Mouse (Mus musculus): ENCODE data around the gene Rnf150.
"Not testable (repeated sequence)": the region's sequence is repeated elsewhere in the genome, so short reads cannot be mapped to it uniquely, and the experiment has no call there.

Gene Rnf150

GRCm38 (mm10) chr8:83076621-83077020, 213.5 kb downstream of the Rnf150 start:
- DNase-seq (ENCODE audit: low read depth), result no peak

GRCm38 (mm10) chr8:83077329-83077728, 214.2 kb downstream of the Rnf150 start:
- DNase-seq (ENCODE audit: low read depth), result no peak

GRCm38 (mm10) chr8:83078701-83079533, 215.8 kb downstream of the Rnf150 start:
- no peak for DNase-seq (ENCODE audit: low read depth)

- no peak for DNase-seq (ENCODE audit: low read depth)
Observed at GRCm38 (mm10) chr8:83079534-83079844, 216.3 kb downstream of the Rnf150 start.

GRCm38 (mm10) chr8:83081266-83081665, 218.1 kb downstream of the Rnf150 start:
- no peak for DNase-seq (ENCODE audit: low read depth)

- not testable (repeated sequence) for DNase-seq (ENCODE audit: low read depth)
Observed at GRCm38 (mm10) chr8:83081806-83082205, 218.7 kb downstream of the Rnf150 start.

GRCm38 (mm10) chr8:83082251-83082650, 219.1 kb downstream of the Rnf150 start:
- no peak for DNase-seq (ENCODE audit: low read depth)

- no peak for DNase-seq (ENCODE audit: low read depth)
Observed at GRCm38 (mm10) chr8:83083452-83083851, 220.3 kb downstream of the Rnf150 start.

GRCm38 (mm10) chr8:83085581-83085980, 222.4 kb downstream of the Rnf150 start:
- DNase-seq (ENCODE audit: low read depth), result no peak

- no peak for DNase-seq (ENCODE audit: low read depth)
Observed at GRCm38 (mm10) chr8:83086625-83087024, 223.5 kb downstream of the Rnf150 start.

GRCm38 (mm10) chr8:83087604-83088003, 224.4 kb downstream of the Rnf150 start:
- DNase-seq (ENCODE audit: low read depth), result peak; percentile 22

GRCm38 (mm10) chr8:83088156-83088555, 225.0 kb downstream of the Rnf150 start:
- no peak for DNase-seq (ENCODE audit: low read depth)

GRCm38 (mm10) chr8:83089336-83089986, 226.3 kb downstream of the Rnf150 start:
- DNase-seq (ENCODE audit: low read depth), result peak; percentile 94

GRCm38 (mm10) chr8:83090446-83090845, 227.3 kb downstream of the Rnf150 start:
- no peak for DNase-seq (ENCODE audit: low read depth)

GRCm38 (mm10) chr8:83100041-83100440, 236.9 kb downstream of the Rnf150 start:
- peak; percentile 46 for DNase-seq (ENCODE audit: low read depth)

- DNase-seq (ENCODE audit: low read depth), result no peak
Observed at GRCm38 (mm10) chr8:83102957-83103510, 239.9 kb downstream of the Rnf150 start.

GRCm38 (mm10) chr8:83103968-83104367, 240.8 kb downstream of the Rnf150 start:
- no peak for DNase-seq (ENCODE audit: low read depth)

- no peak for DNase-seq (ENCODE audit: low read depth)
Observed at GRCm38 (mm10) chr8:83109756-83110155, 246.6 kb downstream of the Rnf150 start.

GRCm38 (mm10) chr8:83110177-83110576, 247.0 kb downstream of the Rnf150 start:
- no peak for DNase-seq (ENCODE audit: low read depth)

- DNase-seq (ENCODE audit: low read depth), result peak; percentile 27
Observed at GRCm38 (mm10) chr8:83135086-83135485, 271.9 kb downstream of the Rnf150 start.

- no peak for DNase-seq (ENCODE audit: low read depth)
Observed at GRCm38 (mm10) chr8:83140068-83140467, 276.9 kb downstream of the Rnf150 start.

GRCm38 (mm10) chr8:83140701-83141111, 277.6 kb downstream of the Rnf150 start:
- DNase-seq (ENCODE audit: low read depth), result no peak
